ENCODE assay signal across 11 mouse cellular contexts in the genomic region with DNA sequence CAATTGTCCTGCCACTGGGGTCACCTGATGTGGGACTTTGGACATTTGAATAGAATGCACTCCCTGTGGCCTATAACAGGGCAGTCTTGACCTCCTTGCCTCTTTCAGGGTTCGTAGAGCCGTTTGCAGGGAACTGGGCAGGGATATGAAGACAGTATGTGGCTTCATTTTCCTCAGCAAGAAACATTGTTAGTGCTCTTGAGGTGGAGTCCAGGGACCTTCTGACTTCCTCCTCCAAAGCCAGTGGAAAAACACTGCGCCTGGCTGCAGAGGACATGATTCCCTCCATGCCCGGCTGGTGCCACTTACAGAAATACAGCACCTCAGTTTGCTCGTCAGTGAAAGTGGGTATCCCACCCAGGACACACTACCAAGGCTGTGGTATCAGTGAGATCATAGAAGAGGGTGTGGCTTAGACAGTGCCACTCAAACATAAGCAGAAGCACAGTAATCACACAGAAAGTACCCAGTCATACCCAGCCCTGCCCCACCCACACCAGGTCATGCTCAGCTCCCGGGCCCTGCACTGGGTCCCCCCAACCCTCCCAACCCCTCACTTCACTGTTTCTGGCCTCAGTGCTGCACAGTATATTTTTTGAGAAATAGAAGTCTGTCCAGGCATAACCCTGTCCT. TPM values are rescaled to one million over a fixed set of nuclear protein-coding genes. Genes with fewer than 3 reads are reported as not detected.
DNase-seq lines count a peak whose midpoint lies in the region; ATAC-seq and TF ChIP-seq lines count a peak whose summit lies in the region.
"Had no signal": no experiment of that assay in that cellular context is flagged by ENCODE, and none has a peak within 500 bp of the region (broad histone marks: within the 10 kb centered on the region; RNA-seq: fewer than 3 reads in every experiment).

No protein-coding gene starts in this region.

- H3K4me1 ChIP-seq in liver, adult 2 months (ENCODE audit: control insufficient read depth, insufficient read depth, low read length): no peaks in the 10 kb centered on the region
- peaks cover 5% of the 10 kb centered on the region for H3K4me1 ChIP-seq in embryonic fibroblast, embryonic 13.5 days (ENCODE audit: control insufficient read depth, insufficient read depth, low read length)
- peaks cover 27% of the 10 kb centered on the region for H3K4me1 ChIP-seq in stomach, embryonic 14.5 days (ENCODE audit: control insufficient read depth, insufficient read depth, low read length)
- peaks cover 21% of the 10 kb centered on the region for H3K4me1 ChIP-seq in neural tube, embryonic 15.5 days

- H3K36me3 ChIP-seq in liver, adult 2 months (ENCODE audit: control insufficient read depth, insufficient read depth, low read length): no peaks in the 10 kb centered on the region
- no peaks in the 10 kb centered on the region for H3K36me3 ChIP-seq in stomach, embryonic 14.5 days (ENCODE audit: control insufficient read depth, insufficient read depth, low read length)
- no peaks in the 10 kb centered on the region for H3K36me3 ChIP-seq in neural tube, embryonic 15.5 days
- H3K36me3 ChIP-seq: midbrain, embryonic 12.5 days had no signal

- TF ChIP-seq POLR2A in liver, adult 2 months (IDR thresholded peaks at IDR 0.05; ENCODE audit: extremely low read depth, insufficient read depth, low read length): no peak
- no peak for TF ChIP-seq POLR2A in embryonic fibroblast, embryonic 13.5 days (IDR thresholded peaks at IDR 0.05; ENCODE audit: low read depth, low read length)

- ATAC-seq in stomach, embryonic 14.5 days (ENCODE audit: insufficient number of reproducible peaks, insufficient read depth, low FRiP score, low read depth): no peak
- ATAC-seq in erythroblast, adult 5-6 weeks (replicated peaks; ENCODE audit: low FRiP score, poor library complexity, severe bottlenecking): no peak
- ATAC-seq in neural tube, embryonic 15.5 days (ENCODE audit: low FRiP score): no peak
- ATAC-seq: Patski had no signal

- DNase-seq in liver, adult 2 months (ENCODE audit: extremely low read depth, low read depth, low spot score): peak; percentile 22
- no peak for DNase-seq in liver
- DNase-seq in kidney, postnatal 14 days: peak; percentile 42
- DNase-seq in layer of hippocampus, postnatal 14 days (ENCODE audit: low spot score in 2 of 2): no peak

- no peak overlapping the region for H3K4me3 ChIP-seq in liver, adult 2 months (ENCODE audit: insufficient read depth, low read depth, low read length)
- no peak overlapping the region for H3K4me3 ChIP-seq in embryonic fibroblast, embryonic 13.5 days (ENCODE audit: insufficient read depth, low read length)
- H3K4me3 ChIP-seq in stomach, embryonic 14.5 days (ENCODE audit: low read depth, low read length): no peak overlapping the region
- no peak overlapping the region for H3K4me3 ChIP-seq in neural tube, embryonic 15.5 days (replicated peaks)
- H3K4me3 ChIP-seq: midbrain, embryonic 12.5 days had no signal

- no peaks in the 10 kb centered on the region for H3K79me2 ChIP-seq in liver, adult 2 months (ENCODE audit: control insufficient read depth, insufficient read depth, low read length)

- peak overlapping the region; percentile 53 for H3K27ac ChIP-seq in liver, adult 2 months (replicated peaks; ENCODE audit: insufficient read depth, low read depth, low read length)
- peak overlapping the region; percentile 38 for H3K27ac ChIP-seq in embryonic fibroblast, embryonic 13.5 days (ENCODE audit: insufficient read depth, low read length)
- peak overlapping the region; percentile 44; the same call in 1 of the 2 replicates for H3K27ac ChIP-seq in stomach, embryonic 14.5 days (ENCODE audit: low read length)
- H3K27ac ChIP-seq in neural tube, embryonic 15.5 days (replicated peaks): no peak overlapping the region
- H3K27ac ChIP-seq: hindbrain, embryonic 14.5 days; midbrain, embryonic 12.5 days had no signal

- H3K27me3 ChIP-seq in liver, adult 2 months (ENCODE audit: control insufficient read depth, insufficient read depth, low read length): no peaks in the 10 kb centered on the region
- H3K27me3 ChIP-seq in stomach, embryonic 14.5 days (ENCODE audit: control insufficient read depth, insufficient read depth, low read length): no peaks in the 10 kb centered on the region
- 0 out of 2 replicates have a peak, but pooled peaks cover 5% of the 10 kb centered on the region for H3K27me3 ChIP-seq in neural tube, embryonic 15.5 days (replicated peaks)
- H3K27me3 ChIP-seq: Patski had no signal

- no peak overlapping the region for H3K9ac ChIP-seq in liver, adult 2 months (ENCODE audit: low read depth, low read length)
- no peak overlapping the region for H3K9ac ChIP-seq in stomach, embryonic 14.5 days (replicated peaks; ENCODE audit: low read depth, low read length)
- no peak overlapping the region for H3K9ac ChIP-seq in neural tube, embryonic 15.5 days (replicated peaks)
- H3K9ac ChIP-seq: hindbrain, embryonic 14.5 days; midbrain, embryonic 12.5 days had no signal

- no peak overlapping the region for H3K4me2 ChIP-seq in stomach, embryonic 14.5 days (replicated peaks; ENCODE audit: low read depth, low read length)
- H3K4me2 ChIP-seq in neural tube, embryonic 15.5 days: no peak overlapping the region
- H3K4me2 ChIP-seq: hindbrain, embryonic 14.5 days; midbrain, embryonic 12.5 days had no signal

- no peak for TF ChIP-seq CTCF in liver, adult 2 months (IDR thresholded peaks at IDR 0.05; ENCODE audit: low read depth, low read length)
- TF ChIP-seq CTCF in embryonic fibroblast, embryonic 13.5 days (IDR thresholded peaks at IDR 0.05; ENCODE audit: borderline replicate concordance, insufficient read depth, low read length): no peak

- H3K9me3 ChIP-seq in stomach, embryonic 14.5 days (ENCODE audit: control insufficient read depth, low read depth, low read length): no peaks in the 10 kb centered on the region
- no peaks in the 10 kb centered on the region for H3K9me3 ChIP-seq in neural tube, embryonic 15.5 days (replicated peaks)
- H3K9me3 ChIP-seq: midbrain, embryonic 12.5 days had no signal

- WGBS in liver, adult 2 months: 46% methylated on average over 6 of the region's 6 CpGs
- 72% methylated on average over 6 of the region's 6 CpGs for WGBS in stomach, embryonic 14.5 days
- 80% methylated on average over 6 of the region's 6 CpGs for WGBS in neural tube, embryonic 15.5 days

RNA-seq across cellular contexts. Expression of gene Csrp1, which starts 29.0 kb away (rescaled TPM):
- total RNA-seq in liver, adult 2 months (2014; rRNA removed): 11.9 and 12.2 TPM in 2 replicates
- polyA plus RNA-seq in liver, adult 2 months (2012; rRNA removed): 12.1 and 13.7 TPM in 2 replicates
- polyA plus RNA-seq in embryonic fibroblast, embryonic 13.5 days (2011; ENCODE audit: insufficient read length, low read depth, missing spikeins): 453 and 629 TPM in 2 replicates
- 232 and 265 TPM in 2 replicates for polyA plus RNA-seq in stomach, embryonic 14.5 days (2014; fragmentation: Nextera tagmentation; extraction: Ambion mirVana)
- 23.4 and 27.6 TPM in 2 replicates for total RNA-seq in erythroblast, adult 5-6 weeks (2015; ENCODE audit: low replicate concordance)
- 21.5 and 23.1 TPM in 2 replicates for total RNA-seq in erythroblast, adult 5-6 weeks (2017; ENCODE audit: low replicate concordance)
- 100 to 1,000 TPM; 150 to 168 TPM for total RNA-seq in layer of hippocampus, postnatal 14 days (2021)
- 18.8 and 48.9 TPM in 2 replicates for polyA plus RNA-seq in neural tube, embryonic 15.5 days (2015; fragmentation: Nextera tagmentation; extraction: Ambion mirVana)

Comparison
In these comparisons a context has a peak if more than half of its experiments do, and no peak if none do; other contexts are left out.
1. DNase-seq: peak in liver, adult 2 months (single experiment) and kidney, postnatal 14 days (single experiment); none in liver (single experiment) and layer of hippocampus, postnatal 14 days (0 of 2).